Mouse (Mus musculus): ENCODE measurements around the gene Tpk1.

The Tpk1 gene

DNA sequence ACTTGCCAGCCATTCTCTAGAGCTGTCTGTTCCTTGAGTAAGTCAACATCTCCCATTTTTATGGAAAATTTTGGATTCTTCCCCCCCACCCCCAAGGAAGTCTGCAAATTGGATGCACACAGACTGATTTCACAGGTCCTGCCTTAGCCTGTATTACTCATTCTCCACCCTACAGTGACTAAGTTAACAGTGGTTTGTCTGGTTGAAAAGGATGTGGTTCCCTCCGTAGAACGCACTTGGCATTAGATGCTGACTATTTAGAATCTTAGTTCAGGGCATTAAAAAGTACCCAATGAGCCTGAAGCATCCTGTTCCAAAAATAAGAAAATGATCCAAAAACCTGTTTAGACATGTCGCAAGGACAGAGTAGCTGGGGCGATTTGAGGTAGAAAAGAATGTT lies 312.6 kb downstream of the Tpk1 start:
- no peak for DNase-seq (ENCODE audit: low spot score)

- no peak for DNase-seq (ENCODE audit: low spot score)
Measured at GRCm38 (mm10) chr6:43349083-43349482, 317.0 kb downstream of the Tpk1 start.

GRCm38 (mm10) chr6:43347637-43348036 lies 318.4 kb downstream of the Tpk1 start:
- no peak for DNase-seq (ENCODE audit: low spot score)

DNA sequence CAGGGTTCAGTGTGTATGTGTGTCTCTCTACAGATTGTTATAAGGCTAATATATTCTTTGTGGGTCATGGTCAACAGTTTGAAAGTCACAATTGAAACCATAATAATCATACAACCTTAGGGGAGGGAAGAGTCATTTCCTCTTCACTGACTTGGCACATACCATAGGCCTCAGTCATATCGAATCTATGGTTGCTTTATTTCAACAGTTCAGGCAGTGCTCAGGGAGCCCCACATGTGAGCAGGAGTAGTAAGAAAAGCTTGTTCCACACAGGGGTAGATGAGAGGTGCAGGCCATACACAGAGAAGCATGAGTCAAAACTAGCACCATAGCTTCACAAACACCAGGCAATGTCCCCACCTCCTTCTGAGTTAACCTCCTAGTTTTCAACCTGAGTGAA lies 323.1 kb downstream of the Tpk1 start:
- DNase-seq (ENCODE audit: low spot score): no peak

DNA sequence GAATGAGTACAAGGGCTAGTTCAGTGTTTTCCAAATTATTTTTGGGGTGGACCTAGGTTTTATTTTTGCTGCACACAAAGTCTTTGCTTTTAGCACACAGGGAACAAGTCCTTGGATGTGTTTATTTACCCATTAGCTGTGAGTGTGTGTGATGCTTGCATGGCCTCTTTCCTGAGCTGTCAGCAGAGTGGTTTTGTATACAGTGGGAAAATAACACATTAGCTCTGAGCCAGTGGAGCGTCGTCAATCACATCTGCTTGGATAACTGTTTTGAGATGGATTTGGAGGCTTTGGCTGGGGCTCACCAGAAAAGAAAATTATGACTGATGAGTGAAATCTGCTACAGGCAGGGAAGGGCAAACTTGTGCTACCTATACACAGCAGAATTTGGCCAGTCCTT lies 323.7 kb downstream of the Tpk1 start:
- DNase-seq (ENCODE audit: low spot score): no peak

GRCm38 (mm10) chr6:43338804-43339203 lies 327.3 kb downstream of the Tpk1 start:
- DNase-seq (ENCODE audit: low spot score): no peak

- DNase-seq (ENCODE audit: low spot score): no peak
Measured at GRCm38 (mm10) chr6:43337491-43337961, 328.6 kb downstream of the Tpk1 start.

DNA sequence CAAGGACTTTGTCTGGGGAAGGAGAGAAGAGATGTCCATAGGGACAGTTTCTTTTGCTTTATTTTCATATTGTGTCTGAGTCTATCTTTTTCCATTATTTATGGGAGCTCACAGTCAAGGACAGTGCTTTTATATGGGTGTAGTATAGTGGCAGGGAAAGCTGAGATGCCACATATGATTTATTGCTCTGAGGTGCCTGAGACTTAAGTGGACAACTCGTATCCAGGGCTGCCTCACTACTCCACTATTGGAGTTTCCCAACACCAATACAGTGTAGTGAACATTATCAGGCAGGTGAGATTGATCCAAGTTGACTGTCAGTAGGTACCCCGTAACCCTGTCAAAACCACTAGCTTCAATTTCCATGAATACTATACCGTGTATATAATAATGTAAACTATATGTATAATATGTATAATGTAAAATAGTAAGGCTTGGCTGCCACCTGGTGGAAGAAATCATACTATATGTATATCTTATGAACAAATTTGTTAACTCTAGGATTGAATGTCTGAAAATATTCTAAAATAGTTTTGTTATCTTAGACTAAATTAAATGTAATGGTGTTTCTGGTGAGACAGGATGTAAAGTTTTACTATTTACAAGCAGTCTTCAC lies 330.4 kb downstream of the Tpk1 start:
- no peak for DNase-seq (ENCODE audit: low spot score)

GRCm38 (mm10) chr6:43333479-43333878 lies 332.6 kb downstream of the Tpk1 start:
- no peak for DNase-seq (ENCODE audit: low spot score)

- DNase-seq (ENCODE audit: low spot score): no peak
Measured at GRCm38 (mm10) chr6:43312961-43313656, 353.0 kb downstream of the Tpk1 start.

DNA sequence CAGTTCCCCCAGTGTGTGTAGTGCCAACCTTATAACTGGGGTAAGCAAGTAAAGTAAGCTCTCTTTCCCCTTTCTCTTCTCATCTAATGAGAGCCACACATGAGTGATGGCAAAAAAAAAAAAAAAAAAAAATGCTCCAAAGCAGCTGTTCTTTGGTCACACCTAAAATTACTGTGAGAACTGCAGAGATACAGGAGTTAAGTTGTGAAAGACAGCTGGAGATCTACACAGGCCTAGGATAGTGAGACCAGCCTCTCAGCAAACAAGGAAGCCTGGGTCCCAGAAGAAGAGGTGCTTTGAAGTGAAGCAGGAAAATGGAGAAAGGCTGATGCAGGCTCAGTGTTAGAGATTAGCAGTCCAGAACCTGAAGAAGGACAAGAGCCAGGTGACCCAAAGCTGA lies 353.5 kb downstream of the Tpk1 start:
- DNase-seq (ENCODE audit: low spot score): no peak

- no peak for DNase-seq (ENCODE audit: low spot score)
Measured at GRCm38 (mm10) chr6:43310071-43310470, 356.0 kb downstream of the Tpk1 start.

DNA sequence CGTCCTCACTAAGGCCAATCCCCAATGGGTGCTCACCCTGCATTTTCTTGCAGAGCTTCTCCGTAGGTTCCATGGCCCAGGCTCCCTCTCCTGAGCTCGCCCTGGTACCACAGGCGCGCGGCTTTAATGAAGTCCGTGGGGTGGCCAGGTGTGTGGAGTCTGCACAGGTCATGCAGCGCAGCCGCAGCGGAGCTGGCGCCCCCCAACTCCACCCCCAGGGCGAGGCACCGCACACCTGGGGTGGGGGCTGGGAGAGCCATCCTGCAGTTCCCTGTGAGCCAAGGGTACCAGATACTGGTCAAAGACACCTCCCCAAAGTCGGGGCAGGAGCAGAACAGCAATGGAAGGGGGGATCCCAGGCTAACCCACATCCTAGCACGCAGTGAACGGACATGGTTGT lies 356.6 kb downstream of the Tpk1 start, which contains the start of gene Nobox:
Gene Nobox (minus strand): TSS at position 101 of the 400 bp plus-strand sequence.
- no peak for DNase-seq (ENCODE audit: low spot score)

- DNase-seq (ENCODE audit: low spot score): no peak
Measured at GRCm38 (mm10) chr6:43297508-43297850, 368.6 kb downstream of the Tpk1 start.

DNA sequence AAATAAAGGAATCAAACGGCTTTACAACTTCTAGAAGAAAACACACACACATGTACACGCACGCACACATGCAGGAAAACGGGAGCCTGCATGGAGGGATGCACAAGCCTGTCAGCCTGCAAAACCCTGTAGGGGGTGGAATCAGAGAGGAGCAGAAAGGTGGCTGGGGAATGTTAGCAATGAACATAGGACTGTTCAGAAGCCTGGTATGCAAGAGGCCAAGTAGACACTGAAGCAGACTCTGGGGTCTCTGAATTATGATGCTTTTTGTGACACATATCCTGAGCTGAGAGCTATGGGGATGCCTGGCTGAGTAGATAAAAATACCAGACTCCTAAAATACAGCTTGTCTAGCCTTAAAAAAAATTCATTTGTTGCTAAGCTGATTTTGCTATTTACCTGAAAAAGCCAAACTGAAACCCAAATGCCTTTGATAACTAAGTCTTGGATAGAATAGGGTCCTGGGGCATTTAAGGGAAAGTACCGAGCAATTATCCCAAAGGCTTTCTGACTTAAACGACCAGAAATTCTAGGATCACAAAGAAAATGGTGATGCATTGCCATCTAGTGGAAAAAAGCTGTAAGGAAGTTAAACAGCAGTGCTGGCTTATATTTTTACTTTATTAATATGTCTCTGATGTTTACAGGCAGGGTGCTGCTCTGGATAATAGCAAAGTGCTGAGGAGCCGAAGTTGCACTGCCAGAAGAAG lies 369.1 kb downstream of the Tpk1 start:
- no peak for DNase-seq (ENCODE audit: low spot score)

- no peak for DNase-seq (ENCODE audit: low spot score)
Measured at GRCm38 (mm10) chr6:43295908-43296307, 370.2 kb downstream of the Tpk1 start.
